Mouse (Mus musculus) 416B (cell line): ENCODE data around the gene Carmil3.

Experiments used
- DNase-seq: peaks from one replicate; pipeline ENCODE4 v3.0.0; 2011; ENCODE audit warnings: low read depth

The Carmil3 gene

GRCm38 (mm10) chr14:55490361-55491201 lies at the start of gene Carmil3:
Gene Carmil3, plus strand, starts transcription at chr14:55490651.
- no peak for DNase-seq

- no peak for DNase-seq
Observed at GRCm38 (mm10) chr14:55457693-55458092, 32.8 kb upstream of the Carmil3 start.

GRCm38 (mm10) chr14:55458273-55458672 lies 32.2 kb upstream of the Carmil3 start:
- peak; percentile 73 for DNase-seq

GRCm38 (mm10) chr14:55458761-55459160 lies 31.7 kb upstream of the Carmil3 start:
- DNase-seq, result no peak

GRCm38 (mm10) chr14:55459796-55460195 lies 30.7 kb upstream of the Carmil3 start:
- DNase-seq, result no peak

GRCm38 (mm10) chr14:55460297-55460696 lies 30.2 kb upstream of the Carmil3 start:
- DNase-seq, result no peak

GRCm38 (mm10) chr14:55461757-55462156 lies 28.7 kb upstream of the Carmil3 start:
- no peak for DNase-seq

- no peak for DNase-seq
Observed at GRCm38 (mm10) chr14:55466481-55466880, 24.0 kb upstream of the Carmil3 start.

- no peak for DNase-seq
Observed at GRCm38 (mm10) chr14:55467108-55467507, 23.3 kb upstream of the Carmil3 start.

GRCm38 (mm10) chr14:55468301-55468741 lies 22.1 kb upstream of the Carmil3 start:
- no peak for DNase-seq

- no peak for DNase-seq
Observed at GRCm38 (mm10) chr14:55469041-55469440, 21.4 kb upstream of the Carmil3 start.

GRCm38 (mm10) chr14:55469821-55470220 lies 20.6 kb upstream of the Carmil3 start:
- DNase-seq, result no peak

- no peak for DNase-seq
Observed at GRCm38 (mm10) chr14:55470806-55471205, 19.6 kb upstream of the Carmil3 start.

GRCm38 (mm10) chr14:55475654-55476053 lies 14.8 kb upstream of the Carmil3 start:
- peak; percentile 21 for DNase-seq

- DNase-seq, result no peak
Observed at GRCm38 (mm10) chr14:55477421-55477820, 13.0 kb upstream of the Carmil3 start.

- DNase-seq, result no peak
Observed at GRCm38 (mm10) chr14:55477829-55478228, 12.6 kb upstream of the Carmil3 start.

GRCm38 (mm10) chr14:55478651-55479599 lies 11.5 kb upstream of the Carmil3 start, which contains the start of gene Dhrs4:
Gene Dhrs4, plus strand, starts transcription at chr14:55478758.
- DNase-seq, result peak; percentile 91

GRCm38 (mm10) chr14:55479629-55480028 lies 10.8 kb upstream of the Carmil3 start:
- DNase-seq, result no peak

- DNase-seq, result no peak
Observed at GRCm38 (mm10) chr14:55484430-55485085, 5.9 kb upstream of the Carmil3 start.

- DNase-seq, result peak; percentile 53
Observed at GRCm38 (mm10) chr14:55486836-55487235, 3.6 kb upstream of the Carmil3 start.

- DNase-seq, result no peak
Observed at GRCm38 (mm10) chr14:55491291-55491833, 911 bp downstream of the Carmil3 start.

GRCm38 (mm10) chr14:55492103-55492502 lies 1.7 kb downstream of the Carmil3 start:
- no peak for DNase-seq
